Mouse (Mus musculus) forebrain, embryonic 10.5 days (tissue): ENCODE results near the gene Hcn1. TPM values are rescaled to one million over a fixed set of nuclear protein-coding genes. Genes with fewer than 3 reads are reported as not detected.

Experiments used
- DNase-seq: peaks from one replicate; pipeline ENCODE4 v3.0.0-alpha.2; 2017; ENCODE audit warnings: low spot score; ENCODE audit errors: extremely low spot score
- H3K27ac ChIP-seq: fragments of 300-500 bp; sonication (generic); 2 replicates; pipeline ENCODE4 v1.5.1; 2016; ENCODE audit warnings: mild to moderate bottlenecking
- H3K27me3 ChIP-seq: fragments of 300-500 bp; sonication (generic); 2 replicates; pipeline ENCODE4 v1.6.1; 2016; ENCODE audit warnings: mild to moderate bottlenecking; ENCODE audit not compliant: poor library complexity, severe bottlenecking
- H3K36me3 ChIP-seq: fragments of 300-500 bp; sonication (generic); replicated peaks from 2 replicates; pipeline ENCODE4 v1.6.1; 2016; ENCODE audit warnings: mild to moderate bottlenecking, moderate library complexity
- H3K4me1 ChIP-seq: fragments of 300-500 bp; sonication (generic); 2 replicates; pipeline ENCODE4 v1.6.1; 2016
- H3K4me3 ChIP-seq: fragments of 300-500 bp; sonication (generic); 2 replicates; pipeline ENCODE4 v1.5.1; 2016; ENCODE audit warnings: mild to moderate bottlenecking, moderate library complexity
- H3K9me3 ChIP-seq: fragments of 300-500 bp; sonication (generic); 2 replicates; pipeline ENCODE4 v1.6.1; 2016; ENCODE audit warnings: mild to moderate bottlenecking, moderate library complexity
- WGBS: fragments of 180-500 bp; shearing (Covaris S2); methylation state at CpG from one replicate; pipeline ENCODE4 v1.1.7; 2016; 5-methylcytosine and 5-hydroxymethylcytosine counted together
- polyA plus RNA-seq: library from polyadenylated mRNA; unstranded; fragments of >200 nt; fragmentation: Nextera tagmentation; extraction: Ambion mirVana; gene quantifications from 2 replicates; pipeline ENCODE4 v1.2.1, GENCODE M21; 2016

Gene Hcn1
- polyA plus RNA-seq, 1 experiment from 2014 or later: 0.02 TPM

DNA sequence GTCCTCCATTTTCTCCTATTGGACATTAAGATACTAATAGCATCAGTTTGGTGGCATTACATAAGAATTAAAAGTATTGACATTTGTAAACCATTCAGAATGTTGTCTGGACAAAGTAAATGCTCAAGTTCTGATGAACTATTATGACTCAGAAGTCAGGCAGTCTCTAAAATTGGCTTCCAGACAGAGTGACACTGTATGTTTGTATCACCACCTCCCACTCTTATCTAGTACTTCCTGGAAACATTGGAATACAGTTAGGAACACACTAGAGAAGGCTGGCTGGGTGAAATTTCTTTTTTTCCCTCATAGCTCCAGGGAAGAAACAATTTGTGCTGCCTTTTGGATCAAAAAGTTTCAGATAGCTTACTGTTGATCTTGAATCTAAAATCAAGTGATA is 108.7 kb downstream of the Hcn1 start:
- Histone ChIP-seq H3K9me3 (no peaks in the 10 kb centered on the region), H3K36me3 (no peaks in the 10 kb centered on the region), H3K4me3 (no peak overlapping the region), H3K27ac (no peak overlapping the region), H3K27me3 (no peaks in the 10 kb centered on the region), H3K4me1 (no peaks in the 10 kb centered on the region)
- DNase-seq: no peak

DNA sequence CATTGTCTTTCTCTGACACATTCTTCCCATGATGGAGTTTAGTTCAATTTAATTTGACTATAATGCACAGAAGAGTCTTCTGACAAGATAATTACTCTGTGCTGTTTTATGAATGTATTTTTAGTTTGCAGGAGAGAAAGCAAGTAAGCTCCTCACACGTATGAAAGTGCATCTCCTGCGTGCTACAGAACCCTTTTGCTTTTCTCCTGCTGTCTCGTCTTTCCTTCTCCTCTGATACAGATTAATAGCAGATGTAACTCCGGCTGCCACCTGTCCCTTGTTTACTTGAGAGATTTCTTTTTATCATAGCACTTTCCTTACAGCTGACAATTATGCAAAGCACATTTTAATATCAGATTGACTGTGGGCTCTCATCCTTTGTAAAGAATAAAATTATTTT is 120.0 kb downstream of the Hcn1 start:
- Histone ChIP-seq H3K36me3 (no peaks in the 10 kb centered on the region), H3K9me3 (no peaks in the 10 kb centered on the region), H3K4me3 (no peak overlapping the region), H3K27me3 (no peaks in the 10 kb centered on the region), H3K27ac (no peak overlapping the region), H3K4me1 (no peaks in the 10 kb centered on the region)
- 47% methylated on average over 4 of the region's 4 CpGs for WGBS
- DNase-seq: no peak

DNA sequence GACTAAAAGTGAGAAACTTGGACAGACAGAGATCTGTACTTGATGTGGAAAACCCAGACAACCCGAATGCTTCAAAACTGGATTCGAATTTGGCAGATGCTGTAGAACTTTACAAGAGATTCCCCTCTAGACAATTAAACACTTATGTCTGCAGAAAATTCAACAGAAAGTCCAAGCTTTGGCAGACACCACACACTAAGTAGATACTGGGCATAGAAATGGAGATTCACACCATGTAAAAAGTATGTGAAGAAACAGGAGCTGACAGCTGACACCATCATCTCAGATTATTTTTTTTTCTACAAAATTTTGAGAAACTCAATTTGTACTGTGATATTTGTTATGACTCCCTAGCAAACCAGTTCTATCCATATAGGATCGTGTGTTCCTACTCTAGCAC is 122.0 kb downstream of the Hcn1 start:
- Histone ChIP-seq H3K27me3 (no peaks in the 10 kb centered on the region), H3K36me3 (no peaks in the 10 kb centered on the region), H3K9me3 (no peaks in the 10 kb centered on the region), H3K27ac (no peak overlapping the region), H3K4me1 (no peaks in the 10 kb centered on the region), H3K4me3 (no peak overlapping the region)
- 90% methylated on average over 3 of the region's 3 CpGs for WGBS
- DNase-seq: no peak

GRCm38 (mm10) chr13:117728393-117728792 is 126.3 kb downstream of the Hcn1 start:
- WGBS: 91% methylated on average over 2 of the region's 2 CpGs
- Histone ChIP-seq H3K36me3 (no peaks in the 10 kb centered on the region), H3K4me1 (no peaks in the 10 kb centered on the region), H3K4me3 (no peak overlapping the region), H3K9me3 (no peaks in the 10 kb centered on the region), H3K27ac (no peak overlapping the region), H3K27me3 (no peaks in the 10 kb centered on the region)
- no peak for DNase-seq

- no peak overlapping the region for H3K27ac ChIP-seq
- H3K4me1 ChIP-seq: no peaks in the 10 kb centered on the region
- DNase-seq: no peak
- no peak overlapping the region for H3K4me3 ChIP-seq
- H3K36me3 ChIP-seq: no peaks in the 10 kb centered on the region
- H3K27me3 ChIP-seq: no peaks in the 10 kb centered on the region
- H3K9me3 ChIP-seq: no peaks in the 10 kb centered on the region
Observed at GRCm38 (mm10) chr13:117732738-117733137, 130.6 kb downstream of the Hcn1 start.

GRCm38 (mm10) chr13:117744451-117744850 is 142.3 kb downstream of the Hcn1 start:
- no peak for DNase-seq
- 87% methylated on average over 3 of the region's 3 CpGs for WGBS
- Histone ChIP-seq H3K27me3 (no peaks in the 10 kb centered on the region), H3K4me3 (no peak overlapping the region), H3K36me3 (no peaks in the 10 kb centered on the region), H3K27ac (no peak overlapping the region), H3K9me3 (no peaks in the 10 kb centered on the region), H3K4me1 (no peaks in the 10 kb centered on the region)

GRCm38 (mm10) chr13:117745173-117745572 is 143.1 kb downstream of the Hcn1 start:
- no peak for DNase-seq
- WGBS: 73% methylated on average over 3 of the region's 3 CpGs
- H3K9me3 ChIP-seq: no peaks in the 10 kb centered on the region
- no peaks in the 10 kb centered on the region for H3K27me3 ChIP-seq
- no peak overlapping the region for H3K4me3 ChIP-seq
- H3K27ac ChIP-seq: no peak overlapping the region
- H3K36me3 ChIP-seq: no peaks in the 10 kb centered on the region
- H3K4me1 ChIP-seq: no peaks in the 10 kb centered on the region

DNA sequence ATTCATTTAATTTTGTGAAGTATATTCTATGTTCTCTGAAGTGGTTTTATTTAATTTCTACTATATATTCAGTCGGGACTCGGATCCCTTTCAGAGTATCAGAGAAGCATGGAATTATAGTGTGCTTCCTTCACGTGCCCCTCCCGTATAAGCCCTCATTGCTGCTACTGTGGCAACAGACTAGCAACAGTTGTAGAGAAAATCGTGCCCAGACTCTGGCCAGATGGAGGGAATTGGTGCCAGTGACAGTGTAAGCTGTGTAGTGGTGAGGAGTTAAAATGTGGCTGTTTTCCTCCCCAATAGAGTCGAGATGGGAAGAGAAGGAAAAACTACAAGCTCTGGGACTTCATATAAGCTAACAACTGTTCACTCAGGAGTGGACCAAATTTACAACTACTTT is 163.4 kb downstream of the Hcn1 start:
- Histone ChIP-seq H3K27me3 (no peaks in the 10 kb centered on the region), H3K27ac (no peak overlapping the region), H3K4me3 (no peak overlapping the region), H3K36me3 (no peaks in the 10 kb centered on the region), H3K9me3 (no peaks in the 10 kb centered on the region), H3K4me1 (no peaks in the 10 kb centered on the region)
- 84% methylated on average over 6 of the region's 6 CpGs for WGBS
- no peak for DNase-seq

- H3K4me3 ChIP-seq: no peak overlapping the region
- 92% methylated on average over 2 of the region's 2 CpGs for WGBS
Observed at GRCm38 (mm10) chr13:117785376-117785775, 183.3 kb downstream of the Hcn1 start.

GRCm38 (mm10) chr13:117792861-117793260 is 190.7 kb downstream of the Hcn1 start:
- H3K27ac ChIP-seq: no peak overlapping the region
- H3K9me3 ChIP-seq: no peaks in the 10 kb centered on the region
- no peaks in the 10 kb centered on the region for H3K27me3 ChIP-seq
- no peak for DNase-seq
- no peak overlapping the region for H3K4me3 ChIP-seq
- 76% methylated on average over 1 of the region's 1 CpGs for WGBS
- no peaks in the 10 kb centered on the region for H3K4me1 ChIP-seq
- H3K36me3 ChIP-seq: no peaks in the 10 kb centered on the region

More at GRCm38 (mm10) chr13:117785376-117785775, 183.3 kb downstream of the Hcn1 start:
- H3K9me3 ChIP-seq: no peaks in the 10 kb centered on the region
- H3K27ac ChIP-seq: no peak overlapping the region
- no peaks in the 10 kb centered on the region for H3K4me1 ChIP-seq
- H3K36me3 ChIP-seq: no peaks in the 10 kb centered on the region
- DNase-seq: no peak
- no peaks in the 10 kb centered on the region for H3K27me3 ChIP-seq

- Histone ChIP-seq H3K27ac (no peak overlapping the region), H3K4me1 (no peaks in the 10 kb centered on the region), H3K27me3 (no peaks in the 10 kb centered on the region), H3K9me3 (no peaks in the 10 kb centered on the region), H3K36me3 (no peaks in the 10 kb centered on the region), H3K4me3 (no peak overlapping the region)
- DNase-seq: no peak
Observed at GRCm38 (mm10) chr13:117801061-117801460, 198.9 kb downstream of the Hcn1 start.

GRCm38 (mm10) chr13:117827628-117828027 is 225.5 kb downstream of the Hcn1 start:
- Histone ChIP-seq H3K27ac (no peak overlapping the region), H3K9me3 (no peaks in the 10 kb centered on the region), H3K36me3 (no peaks in the 10 kb centered on the region), H3K4me1 (no peaks in the 10 kb centered on the region), H3K4me3 (no peak overlapping the region), H3K27me3 (no peaks in the 10 kb centered on the region)
- DNase-seq: no peak
- WGBS: 93% methylated on average over 5 of the region's 5 CpGs

DNA sequence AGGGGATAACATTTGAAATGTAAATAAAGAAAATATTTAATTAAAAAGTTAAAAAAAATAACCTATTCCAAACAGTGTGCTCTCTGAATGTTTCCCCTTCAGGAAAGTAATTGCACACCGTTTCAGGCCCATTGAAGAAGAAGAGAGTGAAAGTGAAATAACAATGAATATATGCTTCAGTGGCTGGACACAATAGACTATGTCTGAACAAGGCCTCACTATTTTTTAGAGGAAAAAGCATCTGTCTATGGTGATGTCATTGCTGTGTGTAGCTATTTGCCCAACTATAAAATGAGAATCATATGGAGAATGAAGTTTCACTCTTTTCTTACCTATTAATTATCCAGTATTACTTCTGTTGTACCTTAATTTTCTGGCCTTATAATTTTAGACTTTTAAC is 234.5 kb downstream of the Hcn1 start:
- Histone ChIP-seq H3K27ac (no peak overlapping the region), H3K4me1 (peaks cover 11% of the 10 kb centered on the region; the same call in 1 of the 2 replicates), H3K27me3 (no peaks in the 10 kb centered on the region), H3K4me3 (no peak overlapping the region), H3K36me3 (no peaks in the 10 kb centered on the region), H3K9me3 (no peaks in the 10 kb centered on the region)
- WGBS: 29% methylated on average over 1 of the region's 1 CpGs
- DNase-seq: no peak

DNA sequence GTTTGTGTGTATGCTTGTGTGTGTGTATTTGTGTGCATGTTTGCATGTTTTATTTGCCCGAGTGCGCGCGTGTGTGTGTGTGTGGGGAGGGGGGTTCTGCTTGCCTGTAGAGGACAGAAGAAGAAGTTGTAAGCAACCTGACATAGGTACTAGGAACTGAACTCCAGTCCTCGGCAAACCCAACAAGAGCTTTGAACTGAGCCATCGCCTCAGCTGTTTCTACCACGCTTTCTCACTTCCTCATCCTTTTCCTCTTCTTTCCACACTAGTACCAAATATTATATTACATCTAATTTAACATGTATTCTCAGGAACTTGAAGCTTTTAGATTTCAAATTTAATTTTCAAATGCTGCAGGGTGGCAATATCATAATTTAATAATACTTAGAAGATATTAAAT is 236.1 kb downstream of the Hcn1 start:
- H3K4me3 ChIP-seq: no peak overlapping the region
- peaks cover 11% of the 10 kb centered on the region; the same call in 1 of the 2 replicates for H3K4me1 ChIP-seq
- no peaks in the 10 kb centered on the region for H3K36me3 ChIP-seq
- H3K27me3 ChIP-seq: no peaks in the 10 kb centered on the region
- 94% methylated on average over 7 of the region's 7 CpGs for WGBS
- H3K9me3 ChIP-seq: no peaks in the 10 kb centered on the region
- no peak overlapping the region for H3K27ac ChIP-seq
- no peak for DNase-seq
